Mouse (Mus musculus) lung, postnatal 36 days (tissue): Measurements from ENCODE around the gene Slc2a4.
"Not testable (repeated sequence)": the region's sequence is repeated elsewhere in the genome, so short reads cannot be mapped to it uniquely, and the experiment has no call there.

Experiments
- DNase-seq: peaks from one replicate; pipeline ENCODE4 v3.0.0; 2022; ENCODE audit warnings: mixed read lengths

The Slc2a4 gene

DNA sequence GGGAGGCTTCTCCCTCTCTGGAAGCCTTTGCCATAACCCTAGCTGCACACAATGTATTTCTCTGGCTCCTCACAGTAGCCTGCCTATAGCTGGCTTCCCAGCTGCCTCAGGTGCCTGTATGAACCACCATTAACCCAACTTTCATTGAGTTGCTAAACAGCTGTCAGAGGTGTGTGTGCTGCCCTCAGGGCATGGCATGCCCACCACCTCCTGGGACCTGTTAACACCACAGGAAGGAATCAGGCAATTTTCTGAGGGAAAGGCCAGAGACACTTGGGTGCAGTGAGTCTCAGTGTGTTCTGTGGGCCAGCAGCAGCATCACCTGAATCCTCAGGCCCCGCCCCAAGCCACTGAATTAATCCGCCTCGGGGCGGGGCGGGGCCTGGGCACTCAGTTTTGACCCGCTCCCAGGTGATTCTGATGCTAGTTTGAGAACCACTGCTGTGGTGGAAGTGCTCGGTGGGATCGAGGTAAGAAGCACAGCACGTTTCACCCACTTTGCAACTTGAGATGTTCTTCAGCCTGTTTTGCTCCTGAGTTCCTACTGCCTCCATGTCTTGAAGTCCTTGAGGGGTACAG is 9.5 kb downstream of the Slc2a4 start:
- no peak for DNase-seq

GRCm38 (mm10) chr11:69937834-69938233 is 10.2 kb downstream of the Slc2a4 start:
- no peak for DNase-seq

- no peak for DNase-seq
These were observed 10.6 kb downstream of the Slc2a4 start for GRCm38 (mm10) chr11:69937385-69937784.

DNA sequence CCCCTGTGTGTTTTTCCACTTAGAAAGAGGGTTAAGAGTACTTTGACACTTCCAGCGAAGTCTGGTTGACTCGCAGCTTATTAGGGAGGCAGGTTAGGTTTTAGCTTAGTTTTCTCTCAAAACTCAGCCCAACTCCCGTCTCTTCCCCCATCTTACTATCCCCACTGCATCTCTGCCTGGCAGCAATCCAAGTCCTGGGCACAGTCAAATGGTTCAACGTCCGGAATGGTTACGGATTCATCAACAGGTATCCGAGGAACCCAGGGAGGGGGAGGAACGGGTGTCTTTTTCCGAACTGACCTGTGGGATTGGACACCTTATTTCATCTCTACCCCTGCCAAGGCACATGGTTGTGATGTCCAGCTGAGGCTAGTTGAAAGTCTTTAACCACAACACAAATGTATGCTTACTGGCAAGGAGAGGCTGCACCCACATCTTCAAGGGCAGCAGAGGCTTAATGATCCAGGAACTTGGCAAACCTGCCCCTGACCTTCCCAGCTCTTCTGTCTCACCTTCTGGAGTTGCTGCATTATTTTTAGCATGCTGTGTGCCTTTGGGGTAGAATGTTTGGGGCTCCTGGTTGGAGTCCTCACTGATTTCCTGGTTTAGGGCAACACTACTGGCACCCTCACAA is 11.2 kb downstream of the Slc2a4 start:
- DNase-seq: no peak

- peak; percentile 46 for DNase-seq
These were observed 11.8 kb downstream of the Slc2a4 start for GRCm38 (mm10) chr11:69936156-69936555.

- peak; percentile 89 for DNase-seq
These were observed 12.7 kb downstream of the Slc2a4 start, which contains the start of gene Ybx2 for GRCm38 (mm10) chr11:69935137-69935879. Gene Ybx2 (plus strand): TSS chr11:69935796.

DNA sequence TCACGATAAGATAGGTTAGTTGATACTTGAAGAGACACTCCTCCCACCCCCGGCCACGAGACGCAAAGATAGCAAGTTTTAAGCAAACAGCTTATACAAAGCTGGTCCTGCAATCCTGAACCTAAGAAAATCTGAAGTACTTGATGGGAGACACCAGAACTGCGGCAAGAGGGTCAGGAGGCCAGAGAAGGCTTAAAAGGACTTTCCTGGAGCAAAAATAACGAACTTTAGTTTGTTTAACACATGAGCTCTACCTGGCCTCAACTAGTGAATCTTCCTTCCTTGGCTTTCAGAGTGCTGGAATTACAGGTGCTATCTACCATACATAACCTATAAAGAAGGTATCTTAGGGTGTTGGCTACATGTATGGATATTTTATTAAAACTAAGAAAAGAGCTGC is 13.3 kb downstream of the Slc2a4 start:
- DNase-seq: no peak

DNA sequence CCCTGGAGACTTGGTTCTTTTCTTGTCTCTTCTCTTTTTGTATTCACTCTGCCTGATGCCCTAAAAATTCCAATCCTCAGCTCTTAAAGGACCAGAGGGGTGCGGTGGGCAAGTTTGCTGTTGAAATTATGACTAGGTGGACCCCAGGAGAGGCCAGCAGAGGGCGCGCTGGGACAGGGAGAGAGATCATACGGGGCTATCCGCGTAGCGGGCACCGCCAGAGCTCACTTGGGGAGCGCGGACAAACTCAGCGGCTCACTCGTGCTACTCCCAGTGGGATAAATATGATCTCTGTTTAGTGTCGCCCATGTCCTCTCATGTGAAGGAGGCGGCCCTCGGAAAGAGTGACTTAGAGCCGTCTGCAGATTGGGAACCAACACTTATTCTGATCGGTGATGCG is 13.8 kb downstream of the Slc2a4 start:
- DNase-seq: peak; percentile 94

DNA sequence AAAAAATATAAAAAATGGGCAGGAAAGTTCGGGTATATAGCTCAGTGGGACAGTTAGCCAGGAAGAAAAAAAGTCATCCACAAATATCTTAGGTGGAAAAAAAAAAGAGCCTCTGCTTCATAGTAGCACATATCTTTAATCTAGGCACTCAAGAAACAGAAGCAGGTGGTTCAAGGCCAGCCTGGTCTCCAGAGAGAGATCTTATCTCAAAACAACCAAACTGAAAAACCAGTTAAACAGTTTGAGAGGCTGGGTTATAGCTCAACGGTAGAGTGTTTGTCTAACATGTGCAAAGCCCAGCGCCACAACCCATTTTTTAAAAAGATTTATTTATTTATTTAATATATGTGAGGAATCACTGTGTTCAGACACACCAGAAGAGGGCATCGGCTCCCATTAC is 14.9 kb downstream of the Slc2a4 start:
- DNase-seq: no peak

- no peak for DNase-seq
These were observed 15.7 kb downstream of the Slc2a4 start for GRCm38 (mm10) chr11:69932254-69932653.

DNA sequence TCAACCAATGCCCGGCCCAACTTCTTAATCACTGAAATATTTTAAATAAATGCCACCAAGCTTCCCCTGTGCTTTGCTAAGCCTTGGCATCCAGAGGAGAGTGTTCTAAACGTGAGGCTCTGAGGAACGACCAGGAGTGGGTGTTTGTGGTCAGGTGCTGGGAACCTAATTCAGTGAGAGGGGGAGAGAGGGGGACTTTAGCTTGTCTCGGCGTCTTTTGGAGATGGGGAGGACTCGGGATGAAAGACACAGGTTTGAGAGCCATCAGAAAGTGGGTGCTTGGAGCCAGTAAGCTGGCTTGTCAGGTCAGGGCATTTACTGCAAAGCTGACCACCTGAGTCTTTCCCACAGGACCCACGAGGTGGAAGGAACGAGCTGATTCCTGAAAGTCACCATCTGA is 16.2 kb downstream of the Slc2a4 start:
- DNase-seq: no peak

DNA sequence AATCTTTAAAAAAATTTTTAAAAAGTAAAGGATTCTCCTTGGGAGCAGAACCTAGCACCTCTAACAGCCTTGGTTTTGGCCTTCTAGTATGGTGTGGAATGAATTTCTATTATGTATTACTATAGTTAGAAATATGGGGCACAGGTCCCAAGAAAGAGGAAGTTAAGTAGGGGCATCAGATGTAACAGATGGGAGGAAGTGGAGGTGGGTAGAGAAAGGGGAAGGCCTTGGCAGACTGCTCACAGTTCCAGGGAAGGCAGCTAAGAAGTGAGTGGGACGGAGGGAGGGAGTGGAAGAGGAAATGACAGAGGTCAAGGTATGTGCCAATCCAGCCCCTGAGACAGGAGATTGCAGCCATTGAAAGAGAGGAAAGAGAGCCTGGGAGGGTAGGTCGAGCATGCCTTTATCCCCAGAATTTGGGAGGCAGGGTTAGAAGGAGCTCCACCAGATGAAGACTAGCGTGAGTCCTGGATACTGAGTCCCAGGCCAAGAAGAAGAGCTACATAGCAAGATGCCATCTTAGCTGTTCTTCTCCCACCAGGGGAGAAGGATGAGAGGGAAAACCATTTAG is 16.9 kb downstream of the Slc2a4 start:
- peak; percentile 54 for DNase-seq

DNA sequence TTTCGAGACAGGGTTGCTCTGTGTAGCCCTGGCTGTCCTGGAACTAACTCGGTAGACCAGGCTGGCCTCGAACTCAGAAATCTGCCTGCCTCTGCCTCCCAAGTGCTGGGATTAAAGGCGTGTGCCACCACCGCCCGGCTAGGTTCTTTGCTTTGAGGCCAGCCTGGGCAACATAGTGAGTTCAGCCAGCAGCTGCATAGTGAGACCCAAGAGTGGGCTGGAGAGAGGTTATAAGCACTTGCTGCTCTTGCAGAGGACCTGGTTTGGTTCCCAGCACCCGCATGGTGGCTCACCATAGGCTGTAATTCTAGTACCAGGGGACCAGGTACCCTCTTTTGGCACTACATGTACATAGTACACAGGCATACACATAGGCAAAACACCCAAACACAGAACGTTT is 17.8 kb downstream of the Slc2a4 start:
- not testable (repeated sequence) for DNase-seq

GRCm38 (mm10) chr11:69929712-69930111 is 18.3 kb downstream of the Slc2a4 start:
- no peak for DNase-seq

DNA sequence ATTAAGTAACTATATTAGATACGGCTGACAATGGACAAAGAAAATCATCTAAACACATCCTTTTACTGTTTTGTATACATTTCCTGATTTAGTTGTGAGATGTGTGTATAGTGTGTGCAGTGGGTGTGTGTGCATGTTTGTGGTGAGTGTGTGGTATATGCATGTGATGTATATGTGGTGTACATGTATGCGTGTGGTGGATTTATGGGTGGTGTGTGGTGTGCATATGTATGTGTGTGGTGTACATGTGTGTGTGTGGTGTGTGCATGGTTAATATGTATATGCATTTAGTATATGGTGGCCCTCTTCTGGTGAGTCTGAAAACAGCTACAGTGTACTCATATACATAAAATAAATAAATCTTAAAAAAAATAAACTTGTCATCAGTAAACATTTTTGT is 20.5 kb downstream of the Slc2a4 start:
- no peak for DNase-seq

GRCm38 (mm10) chr11:69922796-69923195 is 25.2 kb downstream of the Slc2a4 start:
- DNase-seq: no peak

- no peak for DNase-seq
These were observed 25.8 kb downstream of the Slc2a4 start for GRCm38 (mm10) chr11:69922012-69922756.

DNA sequence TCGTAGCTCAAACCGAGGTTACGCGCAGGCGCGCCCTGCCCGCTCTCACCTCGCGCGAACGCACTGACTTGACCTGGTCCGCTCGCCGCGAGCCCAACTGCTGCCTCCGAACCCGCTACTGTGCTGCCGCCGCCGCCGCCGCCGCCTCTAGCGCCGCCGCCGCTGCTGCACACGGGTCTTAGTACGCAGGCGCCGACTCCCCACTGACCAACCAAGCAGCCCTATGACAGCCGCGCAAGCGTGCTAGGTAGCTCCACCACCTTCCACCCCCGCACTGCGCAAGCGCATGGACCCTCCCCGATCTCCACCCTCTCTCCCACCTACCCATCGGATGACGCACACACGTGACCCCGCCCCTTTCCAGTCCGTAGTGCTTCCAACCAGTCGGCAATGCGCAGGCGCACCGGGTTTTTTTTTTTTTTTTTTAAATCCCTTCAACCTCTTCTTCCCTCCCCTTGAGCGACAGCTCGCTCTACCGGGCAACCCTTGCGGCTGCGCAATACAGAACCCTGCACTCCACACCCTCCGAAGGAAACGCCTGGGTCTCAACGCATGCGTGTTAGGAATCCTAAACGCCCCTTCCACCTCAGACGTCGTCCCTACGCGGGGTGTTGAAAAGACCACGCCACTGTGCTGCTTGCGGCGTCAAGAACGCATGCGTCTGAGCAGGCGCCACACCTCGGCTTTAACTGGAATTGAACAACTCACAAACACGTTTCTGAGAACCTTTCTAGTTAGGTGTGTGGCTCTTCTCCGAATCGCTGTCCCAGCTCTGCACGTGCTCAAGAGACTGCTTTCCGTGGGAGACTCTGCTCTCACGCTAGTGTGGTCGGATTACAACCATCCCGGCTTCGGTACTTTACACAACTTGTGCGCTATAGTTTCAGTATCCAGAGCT is 26.6 kb downstream of the Slc2a4 start, which contains the start of gene Eif5a:
Gene Eif5a (minus strand): TSS at position 845 of the 898 bp plus-strand sequence.
- peak; percentile 100 for DNase-seq

DNA sequence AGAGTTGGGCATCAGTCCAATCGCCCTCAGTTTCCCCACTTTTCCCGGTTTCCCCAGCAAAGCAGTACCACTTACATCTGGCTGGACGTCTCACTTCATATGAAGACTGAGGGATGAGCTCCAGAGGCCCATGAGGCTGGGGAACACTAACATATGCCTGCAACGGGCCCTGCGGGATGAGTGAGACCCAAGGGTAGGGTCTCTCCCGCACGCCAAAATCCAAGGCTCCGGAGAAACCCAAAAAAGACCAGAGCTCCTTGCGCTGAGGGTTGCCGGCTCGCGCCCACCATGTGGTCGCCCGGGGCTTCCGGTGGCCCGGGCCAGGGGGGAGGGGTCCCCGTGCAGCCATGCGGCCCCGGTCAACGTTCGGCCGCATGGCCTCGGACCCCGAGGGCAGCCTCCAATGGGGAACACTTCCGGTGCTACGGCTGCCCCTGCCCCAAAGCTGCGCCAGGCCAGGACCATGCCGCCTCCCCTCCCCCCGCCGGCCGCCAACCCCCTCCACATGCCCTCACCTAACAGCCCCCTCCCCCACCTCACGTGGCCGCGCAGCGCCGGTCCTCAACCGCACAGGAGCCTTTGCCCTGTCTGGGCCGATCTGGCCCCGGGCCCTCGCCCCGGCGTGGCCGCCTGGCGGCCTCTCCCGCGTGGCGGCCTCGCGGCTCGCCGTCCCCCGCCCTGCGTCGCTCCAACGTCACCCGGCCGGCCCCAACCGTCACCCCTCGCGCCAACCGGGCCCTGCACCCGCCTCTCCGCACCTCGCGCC is 27.5 kb downstream of the Slc2a4 start:
- DNase-seq: no peak

GRCm38 (mm10) chr11:69919661-69920265 is 28.2 kb downstream of the Slc2a4 start:
- DNase-seq: peak; percentile 91

DNA sequence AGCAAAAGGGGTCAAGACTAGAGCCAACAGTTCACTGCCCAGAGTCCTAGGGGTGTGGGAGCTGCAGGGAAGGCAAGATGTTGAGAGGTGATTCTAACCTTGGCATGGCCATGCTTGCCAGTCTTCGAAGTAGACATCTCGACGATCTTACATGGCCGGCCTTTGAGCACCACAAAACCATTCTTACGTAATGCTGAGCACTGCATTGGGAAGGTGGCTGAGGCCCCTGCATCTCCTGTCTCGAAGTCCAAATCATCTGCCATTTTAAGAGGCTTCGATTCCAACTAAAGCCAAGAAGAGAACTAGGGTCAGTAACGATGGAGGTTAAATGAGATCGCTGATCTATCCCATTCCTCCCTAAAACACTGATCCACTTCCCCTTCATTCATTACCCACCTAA is 28.9 kb downstream of the Slc2a4 start:
- DNase-seq: no peak
